Mouse (Mus musculus): Measurements from ENCODE around the gene 2410004P03Rik. TPM values are rescaled to one million over a fixed set of nuclear protein-coding genes. Genes with fewer than 3 reads are reported as not detected.
A peak's percentile ranks its signal among the peaks of the same experiment; 100 is the strongest.
"Not testable (repeated sequence)": the region's sequence is repeated elsewhere in the genome, so short reads cannot be mapped to it uniquely, and the experiment has no call there.

2410004P03Rik gene
- total and polyA plus RNA-seq, 3 experiments, result 0.05 TPM; not detected in 2

GRCm38 (mm10) chr12:17032694-17033463 lies 21.4 kb upstream of the 2410004P03Rik start:
- DNase-seq (ENCODE audit: low spot score) (peak; percentile 20), ATAC-seq (ENCODE audit: extremely low read depth, insufficient number of reproducible peaks, low FRiP score, poor library complexity, severe bottlenecking) (no peak)
- TF ChIP-seq GATA2 (IDR thresholded peaks at IDR 0.05; ENCODE audit: borderline replicate concordance, low read depth, low read length) (no peak), CTCF (IDR thresholded peaks at IDR 0.05; ENCODE audit: low read depth, low read length) (0 out of 2 replicates have a peak, but pooled peaks have one; percentile 21)
- no peaks in the 10 kb centered on the region for H3K9me3 ChIP-seq (replicated peaks)
- no peak overlapping the region for H3K4me3 ChIP-seq (ENCODE audit: low read depth, low read length)
- H3K27me3 ChIP-seq (ENCODE audit: insufficient read depth, low read length), result peaks cover 18% of the 10 kb centered on the region; the same call in 1 of the 2 replicates
- H3K4me1 ChIP-seq (ENCODE audit: insufficient read depth, low read depth, low read length), result peaks cover 11% of the 10 kb centered on the region
- H3K36me3 ChIP-seq (replicated peaks), result no peaks in the 10 kb centered on the region

GRCm38 (mm10) chr12:17024554-17025110 lies 13.1 kb upstream of the 2410004P03Rik start:
- no peaks in the 10 kb centered on the region for H3K36me3 ChIP-seq (replicated peaks)
- ATAC-seq (ENCODE audit: extremely low read depth, insufficient number of reproducible peaks, low FRiP score, poor library complexity, severe bottlenecking) (no peak), DNase-seq (ENCODE audit: low spot score) (no peak)
- H3K4me3 ChIP-seq (ENCODE audit: low read depth, low read length), result no peak overlapping the region
- peaks cover 26% of the 10 kb centered on the region for H3K4me1 ChIP-seq (ENCODE audit: insufficient read depth, low read depth, low read length)
- peaks cover 8% of the 10 kb centered on the region; the same call in 1 of the 2 replicates for H3K27me3 ChIP-seq (ENCODE audit: insufficient read depth, low read length)
- TF ChIP-seq TAL1 (conservative IDR thresholded peaks at IDR 0.05; ENCODE audit: low read depth, low read length) (no peak), CTCF (IDR thresholded peaks at IDR 0.05; ENCODE audit: low read depth, low read length) (no peak), GATA1 (IDR thresholded peaks at IDR 0.05; ENCODE audit: borderline replicate concordance, low read length) (no peak), GATA2 (IDR thresholded peaks at IDR 0.05; ENCODE audit: borderline replicate concordance, low read depth, low read length) (no peak), POLR2AphosphoS5 (IDR thresholded peaks at IDR 0.05; ENCODE audit: insufficient replicate concordance, low read depth, low read length) (no peak)
- H3K9me3 ChIP-seq (replicated peaks), result no peaks in the 10 kb centered on the region

- DNase-seq (ENCODE audit: low spot score), result no peak
- ATAC-seq (ENCODE audit: extremely low read depth, insufficient number of reproducible peaks, low FRiP score, poor library complexity, severe bottlenecking), result no peak
These were observed 10.6 kb upstream of the 2410004P03Rik start for GRCm38 (mm10) chr12:17022145-17022544.

GRCm38 (mm10) chr12:17021125-17021524 lies 9.6 kb upstream of the 2410004P03Rik start:
- H3K27me3 ChIP-seq (ENCODE audit: insufficient read depth, low read length); H3K36me3 ChIP-seq (replicated peaks); ATAC-seq (ENCODE audit: extremely low read depth, insufficient number of reproducible peaks, low FRiP score, poor library complexity, severe bottlenecking); H3K9me3 ChIP-seq (replicated peaks); DNase-seq (ENCODE audit: low spot score); H3K4me3 ChIP-seq (ENCODE audit: low read depth, low read length): not testable (repeated sequence)
- peaks cover 25% of the 10 kb centered on the region for H3K4me1 ChIP-seq (ENCODE audit: insufficient read depth, low read depth, low read length)

More at GRCm38 (mm10) chr12:17022145-17022544, 10.6 kb upstream of the 2410004P03Rik start:
- Histone ChIP-seq H3K4me1 (ENCODE audit: insufficient read depth, low read depth, low read length) (peaks cover 25% of the 10 kb centered on the region), H3K9me3 (replicated peaks) (no peaks in the 10 kb centered on the region), H3K36me3 (replicated peaks) (no peaks in the 10 kb centered on the region), H3K27me3 (ENCODE audit: insufficient read depth, low read length) (0 out of 2 replicates have a peak, but pooled peaks cover 6% of the 10 kb centered on the region), H3K4me3 (ENCODE audit: low read depth, low read length) (peak overlapping the region; percentile 53)
- TF ChIP-seq GATA2 (IDR thresholded peaks at IDR 0.05; ENCODE audit: borderline replicate concordance, low read depth, low read length) (no peak), TAL1 (conservative IDR thresholded peaks at IDR 0.05; ENCODE audit: low read depth, low read length) (no peak), GATA1 (IDR thresholded peaks at IDR 0.05; ENCODE audit: borderline replicate concordance, low read length) (no peak), CTCF (IDR thresholded peaks at IDR 0.05; ENCODE audit: low read depth, low read length) (no peak), POLR2AphosphoS5 (IDR thresholded peaks at IDR 0.05; ENCODE audit: insufficient replicate concordance, low read depth, low read length) (no peak)

- Histone ChIP-seq H3K4me1 (ENCODE audit: insufficient read depth, low read depth, low read length) (peaks cover 19% of the 10 kb centered on the region), H3K4me3 (ENCODE audit: low read depth, low read length) (no peak overlapping the region), H3K9me3 (replicated peaks) (no peaks in the 10 kb centered on the region), H3K27me3 (ENCODE audit: insufficient read depth, low read length) (peaks cover 11% of the 10 kb centered on the region), H3K36me3 (replicated peaks) (no peaks in the 10 kb centered on the region)
- no peak; the same call in 1 of the 2 replicates for ATAC-seq (ENCODE audit: extremely low read depth, insufficient number of reproducible peaks, low FRiP score, poor library complexity, severe bottlenecking)
- TF ChIP-seq TAL1 (conservative IDR thresholded peaks at IDR 0.05; ENCODE audit: low read depth, low read length) (no peak), GATA2 (IDR thresholded peaks at IDR 0.05; ENCODE audit: borderline replicate concordance, low read depth, low read length) (no peak), POLR2AphosphoS5 (IDR thresholded peaks at IDR 0.05; ENCODE audit: insufficient replicate concordance, low read depth, low read length) (no peak), CTCF (IDR thresholded peaks at IDR 0.05; ENCODE audit: low read depth, low read length) (no peak), GATA1 (IDR thresholded peaks at IDR 0.05; ENCODE audit: borderline replicate concordance, low read length) (no peak)
- DNase-seq (ENCODE audit: low spot score), result no peak
These were observed 6.9 kb upstream of the 2410004P03Rik start for GRCm38 (mm10) chr12:17018468-17018867.

- no peak for ATAC-seq (ENCODE audit: extremely low read depth, insufficient number of reproducible peaks, low FRiP score, poor library complexity, severe bottlenecking)
- H3K27me3 ChIP-seq (ENCODE audit: insufficient read depth, low read length), result peaks cover 23% of the 10 kb centered on the region
- peaks cover 6% of the 10 kb centered on the region for H3K4me1 ChIP-seq (ENCODE audit: insufficient read depth, low read depth, low read length)
- TF ChIP-seq TAL1 (conservative IDR thresholded peaks at IDR 0.05; ENCODE audit: low read depth, low read length), result no peak
- TF ChIP-seq GATA2 (IDR thresholded peaks at IDR 0.05; ENCODE audit: borderline replicate concordance, low read depth, low read length), result no peak
- no peak for TF ChIP-seq GATA1 (IDR thresholded peaks at IDR 0.05; ENCODE audit: borderline replicate concordance, low read length)
- TF ChIP-seq POLR2AphosphoS5 (IDR thresholded peaks at IDR 0.05; ENCODE audit: insufficient replicate concordance, low read depth, low read length), result no peak
- TF ChIP-seq CTCF (IDR thresholded peaks at IDR 0.05; ENCODE audit: low read depth, low read length), result no peak
- no peaks in the 10 kb centered on the region for H3K36me3 ChIP-seq (replicated peaks)
- no peaks in the 10 kb centered on the region for H3K9me3 ChIP-seq (replicated peaks)
- DNase-seq (ENCODE audit: low spot score), result no peak
- H3K4me3 ChIP-seq (ENCODE audit: low read depth, low read length), result no peak overlapping the region
These were observed 4.2 kb upstream of the 2410004P03Rik start for GRCm38 (mm10) chr12:17015711-17016110.

Data from G1E (cell line).